Mouse (Mus musculus) 416B (cell line): ENCODE data around the gene Mical3.
"Not testable (repeated sequence)": the region's sequence is repeated elsewhere in the genome, so short reads cannot be mapped to it uniquely, and the experiment has no call there.

ENCODE experiments used
- DNase-seq: peaks from one replicate; pipeline ENCODE4 v3.0.0; 2011; ENCODE audit warnings: low read depth

Mical3 gene

GRCm38 (mm10) chr6:120932597-120932996 lies 198.2 kb downstream of the Mical3 start:
- DNase-seq, result peak; percentile 84

GRCm38 (mm10) chr6:120930450-120931306 lies 200.1 kb downstream of the Mical3 start:
- no peak for DNase-seq

GRCm38 (mm10) chr6:120929421-120929820 lies 201.4 kb downstream of the Mical3 start:
- no peak for DNase-seq

GRCm38 (mm10) chr6:120927765-120928164 lies 203.0 kb downstream of the Mical3 start:
- DNase-seq, result no peak

GRCm38 (mm10) chr6:120926880-120927279 lies 203.9 kb downstream of the Mical3 start:
- no peak for DNase-seq

GRCm38 (mm10) chr6:120924791-120925321 lies 205.9 kb downstream of the Mical3 start:
- not testable (repeated sequence) for DNase-seq

- no peak for DNase-seq
Observed at GRCm38 (mm10) chr6:120917975-120918374, 212.8 kb downstream of the Mical3 start.

GRCm38 (mm10) chr6:120916972-120917881 lies 213.6 kb downstream of the Mical3 start:
- peak; percentile 84 for DNase-seq

GRCm38 (mm10) chr6:120916074-120916971 lies 214.5 kb downstream of the Mical3 start, which contains the start of gene Bid:
Gene Bid (minus strand): TSS chr6:120916853.
- DNase-seq, result peak; percentile 92

GRCm38 (mm10) chr6:120915649-120915975 lies 215.2 kb downstream of the Mical3 start:
- peak; percentile 44 for DNase-seq

- peak; percentile 96 for DNase-seq
Observed at GRCm38 (mm10) chr6:120914911-120915648, 215.7 kb downstream of the Mical3 start.

GRCm38 (mm10) chr6:120914533-120914910 lies 216.3 kb downstream of the Mical3 start:
- DNase-seq, result peak; percentile 89

- DNase-seq, result no peak
Observed at GRCm38 (mm10) chr6:120913783-120914182, 217.0 kb downstream of the Mical3 start.

- DNase-seq, result peak; percentile 71
Observed at GRCm38 (mm10) chr6:120912931-120913330, 217.9 kb downstream of the Mical3 start.

GRCm38 (mm10) chr6:120911213-120912007 lies 219.4 kb downstream of the Mical3 start:
- DNase-seq, result peak; percentile 83

- DNase-seq, result no peak
Observed at GRCm38 (mm10) chr6:120909501-120909900, 221.3 kb downstream of the Mical3 start.

GRCm38 (mm10) chr6:120907876-120908597 lies 222.8 kb downstream of the Mical3 start:
- DNase-seq, result not testable (repeated sequence)

- DNase-seq, result no peak
Observed at GRCm38 (mm10) chr6:120906521-120906920, 224.3 kb downstream of the Mical3 start.

- no peak for DNase-seq
Observed at GRCm38 (mm10) chr6:120905111-120905510, 225.7 kb downstream of the Mical3 start.
